Mouse (Mus musculus) adrenal gland, postnatal 4 days (tissue): Measurements from ENCODE around the gene Taldo1. TPM values are rescaled to one million over a fixed set of nuclear protein-coding genes. Genes with fewer than 3 reads are reported as not detected.

ENCODE experiments used
- DNase-seq, 2 experiments: peaks; one replicate each; pipeline ENCODE4 v3.0.0; 2021 to 2022; ENCODE audit warnings: low spot score in 2 of 2, mixed read lengths in 2 of 2
- long read RNA-seq, 2 experiments: library from polyadenylated mRNA; stranded (forward); transcript quantifications; one replicate each; pipeline ENCODE4 v2.0.0; 2021
- total RNA-seq, 2 experiments: library from RNA; stranded (reverse); gene quantifications; 2 replicates each; pipeline ENCODE4 v1.2.3; 2021

The Taldo1 gene
- 100 to 1,000 TPM; 251 to 277 TPM for total RNA-seq
- long read RNA-seq, experiment 1, transcript Taldo1-201 (8 exons, 1,229 nt), result major isoform, 382 of 406 reads
- long read RNA-seq, experiment 1, partial matches to known transcripts, result 10 of 406 reads
- long read RNA-seq, experiment 1, other reads (novel, unspliced or antisense), result 14 of 406 reads
- long read RNA-seq, experiment 2, transcript Taldo1-201 (8 exons, 1,229 nt), result major isoform, 410 of 438 reads
- long read RNA-seq, experiment 2, partial matches to known transcripts, result 13 of 438 reads
- long read RNA-seq, experiment 2, other reads (novel, unspliced or antisense), result 15 of 438 reads

DNA sequence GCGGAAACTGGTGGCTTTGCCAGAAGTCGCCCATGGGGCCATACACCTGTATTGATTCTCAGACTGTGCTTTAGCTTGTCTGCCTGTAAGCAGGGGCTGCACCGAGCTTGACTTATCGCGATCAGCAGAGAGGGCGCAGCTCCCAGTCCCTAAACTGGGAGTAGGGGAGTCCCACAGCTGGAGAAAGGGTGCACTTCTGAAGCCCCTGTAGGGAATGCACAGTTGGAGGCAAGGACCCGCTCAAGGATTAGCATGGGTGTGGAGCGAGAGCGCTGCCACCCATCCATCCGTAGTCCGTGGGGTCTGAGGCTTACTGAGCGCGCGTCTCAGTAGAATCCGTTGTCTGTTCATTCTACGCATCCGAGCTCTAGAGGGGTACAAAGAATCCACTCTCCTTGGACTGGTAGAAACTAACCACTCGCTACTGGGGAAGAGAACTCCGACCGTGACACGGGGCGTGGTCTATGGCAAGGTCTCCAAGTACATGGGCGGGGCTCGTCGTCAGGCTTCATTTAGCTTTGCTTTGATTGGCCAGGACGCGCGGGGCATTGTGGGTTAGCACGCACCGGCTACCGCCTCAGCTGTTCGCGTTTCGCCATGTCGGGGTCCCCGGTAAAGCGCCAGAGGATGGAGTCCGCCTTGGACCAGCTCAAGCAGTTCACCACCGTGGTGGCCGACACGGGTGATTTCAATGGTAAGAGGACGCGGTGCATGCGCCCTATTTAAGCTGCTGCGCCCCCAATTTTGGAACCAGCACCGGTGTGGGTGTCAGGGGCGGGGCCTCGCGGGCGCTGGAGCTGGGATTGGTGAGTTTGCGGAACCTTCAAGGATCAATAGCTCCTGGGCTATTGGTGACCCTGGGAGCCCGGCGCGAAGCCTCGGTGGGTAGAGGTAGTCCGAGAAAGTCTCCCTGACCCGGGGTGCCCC is at the start of gene Taldo1:
Gene Taldo1, plus strand, starts transcription at position 575 of the 927 bp plus-strand sequence.
- peak; percentile 92 to 93 for DNase-seq

DNA sequence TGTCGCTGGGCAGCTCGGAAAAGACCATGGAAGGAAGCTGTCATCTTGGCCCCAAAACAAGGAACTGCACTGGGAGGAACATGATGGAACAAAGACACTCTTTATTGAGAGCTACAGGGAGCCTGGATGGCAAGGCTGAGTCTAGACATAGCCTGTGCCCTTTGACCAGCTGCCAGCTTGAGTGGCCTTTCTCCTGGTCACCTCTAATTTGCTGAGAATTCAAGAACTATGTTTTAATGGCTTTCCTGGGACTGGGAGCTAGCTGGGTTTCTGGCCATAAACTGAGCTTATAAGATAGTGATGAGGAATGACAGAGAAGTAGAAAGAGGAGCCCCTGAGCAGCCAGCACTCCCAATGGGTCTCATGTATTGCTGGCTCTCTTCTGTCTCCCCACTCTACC is 48.8 kb upstream of the Taldo1 start:
- DNase-seq, result no peak

DNA sequence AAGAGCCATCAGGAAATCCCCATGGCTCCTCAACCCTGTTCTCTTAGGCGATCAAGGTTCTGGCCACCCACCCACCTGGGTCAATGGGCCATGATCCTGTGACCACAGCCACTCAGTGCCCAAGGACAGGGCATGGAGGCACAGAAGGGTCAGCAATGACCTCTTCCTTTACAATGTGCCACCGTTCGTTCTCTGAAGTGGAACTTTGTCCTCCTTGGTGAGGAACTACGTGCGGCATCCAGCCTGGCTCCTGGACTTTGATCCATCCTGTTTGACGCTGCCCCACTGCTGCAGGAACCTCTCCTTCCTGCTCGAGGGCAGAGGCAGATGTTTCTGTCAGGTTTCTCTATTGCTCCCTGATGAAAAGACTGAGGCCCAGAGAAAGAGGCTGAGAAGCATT is 48.3 kb upstream of the Taldo1 start:
- DNase-seq, result no peak

DNA sequence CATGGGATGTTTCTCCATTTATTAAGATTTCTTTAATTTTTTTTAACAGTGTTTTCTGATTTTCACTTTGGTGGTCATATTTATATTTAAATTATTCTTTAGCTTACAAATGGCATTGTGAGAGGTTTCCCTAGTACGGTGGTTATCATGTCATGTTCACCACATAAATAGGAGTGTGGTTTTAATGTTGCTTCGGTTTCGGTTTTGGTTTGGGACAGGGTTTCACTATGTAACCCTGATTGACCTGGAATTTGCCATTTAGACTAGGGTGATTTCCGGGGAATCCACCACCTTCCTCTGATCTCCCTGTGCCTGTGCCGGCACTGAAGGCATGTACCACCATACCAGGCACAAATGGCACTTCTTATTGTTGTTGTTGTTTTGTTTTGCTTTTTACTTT is 47.2 kb upstream of the Taldo1 start:
- DNase-seq, result no peak

DNA sequence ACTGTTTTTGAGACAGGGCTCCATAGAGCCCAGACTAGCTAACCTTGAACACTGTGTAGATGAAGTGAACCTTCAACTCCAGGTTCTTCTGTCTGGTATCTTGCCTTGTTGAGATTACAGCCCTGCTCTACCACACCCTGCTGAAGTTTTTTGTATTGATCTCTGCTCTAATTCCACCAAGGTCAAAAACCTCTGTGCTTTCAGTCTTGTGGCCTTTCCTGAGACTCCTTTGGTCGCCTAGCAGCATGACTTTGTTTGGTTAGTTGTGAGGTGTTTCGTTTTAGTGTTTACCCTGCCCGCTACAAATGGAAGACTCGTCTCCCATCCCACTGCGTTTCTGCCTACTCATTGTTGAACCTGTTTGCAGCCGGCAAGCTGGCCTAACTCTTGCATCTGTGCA is 40.9 kb upstream of the Taldo1 start:
- no peak for DNase-seq

DNA sequence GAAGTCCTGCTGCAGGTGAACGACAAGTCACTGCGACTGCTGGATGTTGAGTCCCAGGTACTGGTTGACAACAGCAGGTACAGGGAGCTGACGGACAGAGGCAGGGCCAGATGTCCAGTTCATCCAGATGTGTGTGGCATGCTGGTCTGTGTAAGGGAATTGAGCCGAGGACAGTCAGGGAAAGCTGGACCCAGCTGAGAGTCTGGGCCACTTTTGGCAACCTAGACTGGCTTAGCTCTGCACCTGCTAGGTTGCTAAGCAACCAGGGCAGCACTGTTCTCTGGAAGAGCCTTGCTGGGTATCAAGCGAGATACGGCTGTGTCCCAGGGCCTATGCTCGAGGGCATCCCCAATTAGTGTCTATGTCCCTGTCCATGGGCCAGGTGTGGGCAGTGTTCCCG is 36.9 kb upstream of the Taldo1 start:
- DNase-seq, result no peak

DNA sequence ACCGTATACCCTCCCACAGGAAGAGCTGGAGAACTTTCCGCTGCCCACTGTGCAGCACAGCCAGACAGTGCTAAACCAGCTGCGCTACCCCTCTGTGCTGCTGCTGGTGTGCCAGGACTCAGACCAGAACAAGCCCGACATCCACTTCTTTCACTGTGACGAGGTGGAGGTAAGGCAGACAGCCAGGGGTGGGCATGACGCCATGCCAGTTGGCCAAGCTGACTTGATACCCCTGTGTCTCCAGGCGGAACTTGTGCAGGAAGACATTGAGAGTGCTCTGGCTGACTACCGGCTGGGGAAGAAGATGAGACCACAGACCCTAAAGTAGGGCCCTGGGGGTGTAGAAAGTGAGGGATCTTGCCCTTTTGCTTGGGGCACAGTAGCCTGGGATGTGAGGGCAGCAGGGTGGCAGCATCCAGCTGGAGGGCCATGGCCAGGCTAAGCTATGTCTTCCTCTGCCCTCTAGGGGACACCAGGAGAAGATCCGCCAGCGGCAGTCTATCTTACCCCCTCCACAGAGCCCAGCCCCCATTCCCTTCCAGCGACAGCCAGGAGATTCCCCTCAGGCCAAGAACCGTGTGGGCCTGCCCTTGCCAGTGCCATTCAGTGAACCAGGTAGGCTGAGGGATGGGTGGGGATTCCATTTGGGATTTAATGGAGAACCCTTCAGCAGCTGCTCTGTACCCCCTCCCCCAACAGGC is 36.2 kb upstream of the Taldo1 start:
- DNase-seq, result no peak

DNA sequence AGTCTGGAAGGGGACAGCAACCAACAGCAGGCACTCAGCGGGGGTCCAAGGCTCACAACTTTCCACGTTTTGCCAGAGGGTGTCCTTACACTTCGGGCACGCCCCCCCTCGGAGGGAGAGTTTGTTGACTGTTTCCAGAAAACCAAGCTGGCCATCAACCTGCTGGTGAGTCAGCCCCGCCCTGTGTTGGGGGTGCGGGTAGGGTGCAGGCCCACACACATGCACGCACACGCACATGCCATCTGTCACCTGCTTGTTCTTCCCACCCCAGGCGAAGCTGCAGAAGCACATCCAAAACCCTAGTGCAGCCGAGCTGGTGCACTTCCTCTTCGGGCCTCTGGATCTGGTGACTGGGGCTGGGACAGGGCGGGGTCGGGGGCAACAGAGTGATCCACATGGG is 35.0 kb upstream of the Taldo1 start:
- no peak for DNase-seq

DNA sequence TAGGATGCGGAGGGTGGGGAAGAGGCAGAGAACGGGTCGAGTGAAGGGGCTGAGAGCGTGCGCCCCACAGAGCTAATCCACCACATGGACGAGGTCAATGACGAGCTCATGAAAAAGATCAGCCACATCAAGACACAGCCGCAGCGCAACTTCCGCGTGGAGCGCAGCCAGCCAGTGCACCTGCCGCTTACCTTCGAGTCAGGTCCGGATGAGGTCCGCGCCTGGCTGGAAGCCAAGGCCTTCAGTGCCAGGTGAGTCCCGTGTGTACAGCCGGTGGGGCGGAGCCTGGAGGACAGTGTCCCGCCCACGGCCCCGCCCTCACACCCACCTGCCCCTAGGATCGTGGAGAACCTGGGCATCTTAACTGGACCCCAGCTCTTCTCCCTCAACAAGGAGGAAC is 30.5 kb upstream of the Taldo1 start:
- DNase-seq, result no peak

DNA sequence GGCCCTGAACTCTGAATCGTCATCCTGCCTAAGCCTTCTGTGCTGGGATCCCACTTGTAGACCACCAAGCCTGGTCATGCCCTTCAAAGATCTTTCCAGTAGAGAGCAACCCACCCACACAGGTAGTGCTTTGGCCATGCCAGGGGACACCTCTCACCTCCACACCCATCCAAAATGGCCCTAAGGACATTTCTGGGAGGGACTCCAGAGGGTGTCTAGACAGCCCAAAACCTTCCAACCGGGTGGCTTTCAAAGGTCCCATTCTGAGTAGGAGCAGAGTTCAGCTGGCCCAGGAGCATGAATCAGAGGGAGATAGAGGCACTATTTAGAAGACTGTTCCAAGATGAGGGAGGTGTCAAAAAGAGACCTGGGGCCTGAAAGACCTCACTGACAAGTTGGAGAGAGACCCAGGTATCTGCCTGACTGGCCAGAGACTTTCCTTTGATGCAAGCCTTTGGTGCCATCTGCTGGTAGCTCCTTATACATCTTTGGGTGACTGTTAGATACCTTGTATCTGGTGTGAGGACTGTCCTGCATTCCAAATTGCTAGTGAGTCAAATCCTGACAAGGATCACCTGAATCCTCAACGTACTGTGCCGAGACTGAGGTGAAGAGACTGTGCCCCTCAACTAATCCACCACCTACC is 28.8 kb upstream of the Taldo1 start:
- DNase-seq, result peak in 1 of 2 experiments; percentile 52

DNA sequence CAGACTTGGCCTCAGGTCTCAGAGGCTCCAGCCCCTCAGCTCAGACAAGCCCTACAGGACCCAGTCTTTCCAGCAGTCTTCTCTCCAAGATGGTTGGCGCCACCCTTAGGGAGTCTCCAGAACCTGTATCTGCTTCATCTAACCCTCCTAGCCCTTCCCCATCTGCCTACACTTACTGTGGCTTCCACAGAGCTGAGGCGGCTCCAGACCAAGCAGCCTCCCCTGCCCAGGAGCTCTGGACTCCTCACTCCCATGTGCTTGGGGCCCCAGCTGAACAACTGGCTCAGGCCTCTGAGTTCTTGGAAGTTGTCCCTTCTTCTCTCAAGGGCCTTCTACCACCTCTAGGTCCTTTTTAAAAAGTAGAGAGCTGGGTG is 28.3 kb upstream of the Taldo1 start:
- DNase-seq, result no peak

DNA sequence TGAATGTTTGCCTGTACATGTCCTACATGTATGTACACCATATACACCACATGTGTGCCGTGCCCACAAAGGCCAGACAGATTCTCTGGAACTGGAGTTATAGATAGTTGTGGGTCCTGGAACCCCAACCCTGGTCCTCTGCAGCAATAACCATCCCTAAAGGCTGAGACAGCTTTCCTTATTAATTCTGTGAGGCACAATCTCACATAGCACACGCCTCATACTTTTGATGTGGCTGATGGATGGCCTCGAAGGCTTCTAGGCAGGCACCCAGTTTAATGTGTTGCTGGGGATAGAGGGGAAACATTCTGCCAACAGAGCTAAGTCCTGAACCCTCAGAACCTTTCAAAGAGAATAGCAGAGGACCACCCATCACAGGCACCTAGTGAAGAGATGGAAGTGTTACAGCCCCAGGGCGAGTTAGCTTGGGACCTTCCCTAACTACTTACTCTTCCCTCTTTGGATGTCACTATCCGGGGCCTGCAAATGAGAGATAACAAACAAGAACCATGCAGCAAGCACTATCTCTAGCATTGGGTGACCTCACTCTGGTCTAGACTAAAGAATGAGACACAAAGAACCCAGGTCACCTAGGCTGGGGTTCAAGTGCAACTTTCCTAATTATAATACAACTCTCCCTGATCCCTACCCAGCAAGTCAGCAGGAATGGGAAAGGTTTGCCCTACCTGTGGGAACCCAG is 27.5 kb upstream of the Taldo1 start:
- no peak for DNase-seq

DNA sequence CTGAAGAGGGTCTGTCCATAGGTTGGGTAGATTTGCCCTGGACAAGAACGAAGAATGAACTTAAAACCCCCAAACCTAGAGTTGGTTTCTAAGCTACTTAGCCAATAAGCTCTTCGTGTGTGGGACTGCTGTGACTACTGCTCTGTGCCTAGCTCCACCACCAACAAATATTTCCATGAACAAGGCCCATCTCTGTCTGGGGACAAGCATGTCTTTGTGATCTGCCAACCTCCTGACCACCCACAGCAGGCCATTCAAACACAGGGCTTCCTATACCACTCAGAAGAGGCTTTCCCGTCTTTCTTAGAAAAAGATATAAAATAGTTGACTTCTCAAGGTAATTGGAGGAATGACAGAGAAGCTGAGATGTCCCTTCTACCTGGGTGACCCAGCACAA is 27.0 kb upstream of the Taldo1 start:
- no peak for DNase-seq

DNA sequence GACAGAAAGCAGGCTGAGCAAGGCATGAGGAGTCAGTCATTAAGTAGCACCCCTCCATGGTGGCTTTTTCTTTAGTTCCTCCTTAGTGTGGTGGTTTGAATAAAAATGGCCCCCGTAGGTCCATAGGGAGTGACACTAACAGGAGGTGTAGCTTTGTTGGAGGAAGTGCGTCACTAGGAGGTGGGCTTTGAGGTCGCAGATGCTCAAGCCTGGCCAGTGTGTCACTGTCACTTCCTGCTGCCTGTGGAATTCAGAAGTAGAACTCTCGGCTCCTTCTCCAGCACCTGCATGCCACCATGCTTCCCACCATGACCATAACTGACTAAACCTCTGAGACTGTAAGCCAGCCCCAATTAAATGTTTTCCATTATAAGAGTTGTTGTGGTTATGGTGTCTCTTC is 24.6 kb upstream of the Taldo1 start:
- no peak for DNase-seq

DNA sequence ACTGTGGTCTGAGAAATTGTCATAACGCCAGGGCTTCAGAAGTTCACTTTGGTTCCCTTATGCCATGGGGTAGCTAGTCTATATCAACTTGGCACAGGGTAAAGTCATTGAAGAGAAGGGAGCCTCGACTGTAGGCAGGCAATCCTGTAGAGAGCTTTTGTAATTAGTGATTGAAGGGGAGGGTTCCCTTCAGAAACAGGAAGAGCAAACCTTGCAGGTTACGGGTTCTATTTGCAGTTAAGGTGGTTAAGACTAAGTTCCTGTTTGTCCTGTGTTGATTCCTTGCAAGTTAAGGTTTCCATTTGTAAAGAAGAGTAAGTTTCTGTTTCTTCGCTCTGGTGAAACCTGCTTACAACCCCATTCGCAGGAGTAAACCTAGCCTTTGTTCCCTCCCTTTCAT is 22.1 kb upstream of the Taldo1 start:
- DNase-seq, result no peak

DNA sequence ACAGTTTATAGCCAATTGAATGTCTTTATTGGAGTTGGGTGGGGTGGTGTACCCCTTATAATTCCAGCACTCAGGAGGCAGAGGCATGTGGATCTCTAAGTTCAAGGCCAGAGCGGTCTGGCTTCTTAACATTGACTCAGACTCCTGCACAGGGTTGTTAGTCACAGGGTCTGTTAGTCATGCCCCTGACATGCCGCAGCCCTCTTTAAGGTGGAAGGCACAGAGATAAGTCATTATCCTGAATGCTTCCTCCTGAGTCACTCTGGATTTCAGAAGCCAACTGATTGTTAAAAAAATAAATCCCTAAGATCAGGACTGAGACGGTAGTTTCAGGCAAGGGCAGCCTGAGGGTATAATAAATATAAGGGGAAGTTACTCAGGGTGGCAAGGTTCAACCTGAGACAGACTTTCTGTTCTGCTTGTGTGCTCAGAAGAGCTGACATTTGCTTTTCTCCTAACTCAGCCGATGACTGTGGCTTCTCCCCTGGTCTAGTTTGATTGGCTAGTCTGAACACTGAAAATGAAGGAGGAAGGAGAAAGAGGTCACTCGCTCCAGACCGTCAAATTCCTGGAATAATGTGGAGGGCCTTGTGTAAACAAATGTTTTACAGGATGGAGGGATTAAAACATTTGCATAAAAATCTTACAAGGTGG is 19.9 kb upstream of the Taldo1 start:
- no peak for DNase-seq

DNA sequence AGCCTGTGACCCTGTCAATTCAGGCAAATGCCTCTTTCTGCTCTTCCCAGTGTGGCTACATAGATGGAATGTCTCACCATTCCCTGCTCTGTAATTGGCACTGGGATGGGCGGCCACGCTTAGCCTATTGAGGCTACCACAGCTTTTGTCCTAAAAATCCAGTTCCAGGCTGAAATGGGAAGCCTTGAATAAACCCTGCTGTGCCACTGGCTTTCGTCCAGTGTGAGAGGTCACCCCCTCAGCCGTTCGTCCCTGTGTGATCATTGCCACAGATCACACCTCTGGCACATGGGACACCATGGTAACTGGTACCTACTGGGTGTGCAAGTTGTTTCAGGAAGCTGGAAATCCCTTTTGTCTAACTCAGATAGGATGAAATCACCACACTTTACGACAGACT is 18.4 kb upstream of the Taldo1 start:
- no peak for DNase-seq

DNA sequence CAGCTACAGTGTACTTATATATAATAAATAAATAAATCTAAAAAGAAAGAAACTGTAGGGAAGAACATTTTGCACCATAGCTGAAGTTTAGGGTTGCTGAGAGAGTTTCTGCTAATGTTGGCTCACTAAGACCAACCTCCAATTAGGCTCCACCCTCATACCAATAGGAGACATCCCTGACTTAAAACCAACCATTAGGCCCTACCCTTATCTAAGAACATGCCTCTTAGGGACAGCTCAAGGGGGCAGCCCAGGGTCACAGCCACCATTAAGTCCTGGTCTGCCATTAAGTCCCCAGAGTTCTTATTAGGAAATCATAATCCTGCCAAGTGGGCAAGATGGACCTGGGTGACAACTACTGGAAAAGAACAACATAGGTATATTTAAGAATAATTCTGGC is 17.6 kb upstream of the Taldo1 start:
- no peak for DNase-seq

DNA sequence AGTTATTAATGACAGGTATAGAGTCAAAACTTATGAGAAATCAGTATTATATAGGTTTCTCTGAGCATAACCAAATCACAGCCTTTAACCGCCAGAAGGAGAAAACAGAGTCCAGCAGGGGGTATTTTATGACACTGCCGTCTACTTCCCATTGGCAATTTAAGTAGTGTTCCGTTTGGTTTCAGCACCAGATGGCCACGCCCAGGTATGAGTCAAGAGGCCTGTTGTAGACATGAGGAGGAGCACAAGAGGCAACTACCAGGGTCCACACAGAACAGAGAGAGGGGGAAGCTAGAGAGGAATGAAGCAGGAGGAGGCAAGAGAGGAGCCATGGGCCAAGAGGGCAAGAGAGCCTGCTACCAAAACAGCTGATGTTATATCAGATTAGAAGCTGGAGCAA is 12.4 kb upstream of the Taldo1 start:
- DNase-seq, result no peak

DNA sequence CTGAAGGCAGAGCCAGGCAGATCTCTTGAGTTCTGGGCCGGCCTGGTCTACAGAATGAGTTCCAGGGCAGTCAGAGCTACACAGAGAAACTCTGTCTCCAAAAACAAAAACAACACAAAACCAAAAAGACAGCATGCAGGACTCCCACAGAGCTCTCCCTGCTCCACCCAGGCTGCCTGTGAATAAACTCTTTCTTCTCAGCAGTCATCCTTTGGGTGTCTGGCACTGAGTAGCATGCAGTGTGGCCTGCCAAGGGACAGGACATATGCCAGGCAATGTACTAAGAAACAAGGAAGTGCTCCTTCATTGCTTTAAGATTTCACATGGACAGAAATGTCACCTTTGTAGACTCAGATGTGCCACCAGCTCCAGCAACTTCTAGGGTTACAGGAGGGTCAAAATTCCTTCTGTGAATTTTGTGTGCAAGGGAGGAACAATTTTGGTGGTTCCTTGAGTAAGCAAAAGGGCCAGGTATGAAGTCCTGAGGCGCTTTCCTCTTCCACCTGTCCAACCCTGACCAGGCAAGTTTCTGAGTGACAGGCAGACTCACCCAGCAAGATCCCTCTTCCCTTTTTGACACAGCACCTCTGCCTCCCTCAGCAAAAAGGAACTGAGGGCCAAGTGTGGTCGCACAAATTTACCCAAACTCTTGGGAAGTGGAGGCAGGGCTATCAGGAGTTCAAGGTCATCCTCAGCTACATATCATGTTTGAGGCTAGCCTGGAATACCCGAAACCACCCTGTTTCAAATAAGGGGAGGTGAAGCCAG is 10.7 kb upstream of the Taldo1 start:
- DNase-seq, result no peak
